Mouse (Mus musculus) MEL (cell line): ENCODE measurements at regions not wholly inside any gene's neighbourhood (a gene's known extent, or its start where the extent isn't known, plus 50 kb on each side); places are given as distances from the start of the nearest gene placed in this dataset.

Experiments
- DNase-seq: peaks from one replicate; pipeline ENCODE4 v3.0.0; 2011; ENCODE audit warnings: low read depth, low spot score
- H3K27ac ChIP-seq: 2 replicates; pipeline ENCODE4 v1.5.1; 2012; ENCODE audit warnings: low read depth, mild to moderate bottlenecking, control low read depth, low read length, moderate library complexity; ENCODE audit not compliant: control insufficient read depth
- H3K27me3 ChIP-seq, 2 experiments: fragments of 150-350 bp in 1 of 2; sonication (generic) in 1 of 2; 2 replicates each; pipeline ENCODE4 v1.6.1; 2012; ENCODE audit warnings: low read length in 2 of 2, mild to moderate bottlenecking in 2 of 2, improper control_type of control experiment in 1 of 2, moderate library complexity in 1 of 2; ENCODE audit not compliant: insufficient read depth in 2 of 2, control insufficient read depth in 1 of 2
- H3K36me3 ChIP-seq, 2 experiments: 2 replicates each; pipeline ENCODE4 v1.6.1; 2012 to 2014; ENCODE audit warnings: low read length in 2 of 2, improper control_type of control experiment in 1 of 2, inconsistent platforms in 1 of 2, mild to moderate bottlenecking in 1 of 2; ENCODE audit not compliant: insufficient read depth in 2 of 2, control insufficient read depth in 1 of 2
- H3K4me1 ChIP-seq, 2 experiments: fragments of 150-350 bp in 1 of 2; sonication (generic) in 1 of 2; 2 replicates each; pipeline ENCODE4 v1.6.1; 2012; ENCODE audit warnings: low read length in 2 of 2, improper control_type of control experiment in 1 of 2, mild to moderate bottlenecking in 1 of 2; ENCODE audit not compliant: insufficient read depth in 2 of 2, control insufficient read depth in 1 of 2
- H3K4me3 ChIP-seq, 2 experiments: fragments of 150-350 bp in 1 of 2; sonication (generic) in 1 of 2; 2 replicates each; pipeline ENCODE4 v1.5.1; 2012; ENCODE audit warnings: low read depth in 2 of 2, low read length in 2 of 2, mild to moderate bottlenecking in 2 of 2, moderate library complexity in 2 of 2, control low read depth in 1 of 2, improper control_type of control experiment in 1 of 2; ENCODE audit not compliant: control insufficient read depth in 1 of 2, insufficient read depth in 1 of 2
- H3K79me2 ChIP-seq: 2 replicates; pipeline ENCODE4 v1.6.1; 2012; ENCODE audit warnings: mild to moderate bottlenecking, low read length, moderate library complexity; ENCODE audit not compliant: control insufficient read depth, poor library complexity, insufficient read depth
- H3K9ac ChIP-seq: 2 replicates; pipeline ENCODE4 v1.6.1; 2012; ENCODE audit warnings: low read depth, mild to moderate bottlenecking, control low read depth, low read length, moderate library complexity; ENCODE audit not compliant: control insufficient read depth, poor library complexity, severe bottlenecking
- H3K9me3 ChIP-seq: fragments of 150-350 bp; sonication (generic); replicated peaks from 2 replicates; pipeline ENCODE4 v1.6.1; 2012; ENCODE audit warnings: mild to moderate bottlenecking, low read length, improper control_type of control experiment, moderate library complexity; ENCODE audit not compliant: insufficient read depth
- CHD1 ChIP-seq: IDR thresholded peaks from 2 replicates; pipeline ENCODE4 v1.6.1; 2012; ENCODE audit warnings: low read depth, mild to moderate bottlenecking, inconsistent platforms, low read length, improper control_type of control experiment
- CHD2 ChIP-seq: IDR thresholded peaks from 2 replicates; pipeline ENCODE4 v1.6.1; 2011; ENCODE audit warnings: low read length, improper control_type of control experiment
- CTCF ChIP-seq, 3 experiments: IDR thresholded peaks in 2 of 3; conservative IDR thresholded peaks in 1 of 3; 2 replicates each; pipeline ENCODE4 v1.5.1; 2011 to 2012; ENCODE audit warnings: low read length in 3 of 3, low read depth in 2 of 3, mild to moderate bottlenecking in 2 of 3, improper control_type of control experiment in 1 of 3, inconsistent platforms in 1 of 3, mixed read lengths in 1 of 3, moderate library complexity in 1 of 3; ENCODE audit not compliant: control insufficient read depth in 1 of 3, insufficient read depth in 1 of 3, poor library complexity in 1 of 3, severe bottlenecking in 1 of 3
- ELF1 ChIP-seq: IDR thresholded peaks from 2 replicates; pipeline ENCODE4 v1.6.1; 2014; ENCODE audit warnings: low read depth, mild to moderate bottlenecking, inconsistent platforms, low read length, improper control_type of control experiment, moderate library complexity
- EP300 ChIP-seq, 2 experiments: IDR thresholded peaks; 2 replicates each; pipeline ENCODE4 v1.6.1; 2011; ENCODE audit warnings: improper control_type of control experiment in 2 of 2, low read length in 2 of 2, low read depth in 1 of 2, mild to moderate bottlenecking in 1 of 2
- HCFC1 ChIP-seq: IDR thresholded peaks from 2 replicates; pipeline ENCODE4 v1.6.1; 2012; ENCODE audit warnings: low read depth, mild to moderate bottlenecking, inconsistent platforms, low read length, improper control_type of control experiment, moderate library complexity
- MAFK ChIP-seq: IDR thresholded peaks from 2 replicates; pipeline ENCODE4 v1.6.1; 2011; ENCODE audit warnings: low read depth, mild to moderate bottlenecking, low read length, improper control_type of control experiment, borderline replicate concordance
- MAX ChIP-seq: IDR thresholded peaks from 2 replicates; pipeline ENCODE4 v1.6.1; 2011; ENCODE audit warnings: low read length, improper control_type of control experiment
- MAZ ChIP-seq: IDR thresholded peaks from 2 replicates; pipeline ENCODE4 v1.6.1; 2012; ENCODE audit warnings: low read depth, mild to moderate bottlenecking, inconsistent platforms, low read length, improper control_type of control experiment
- MEF2A ChIP-seq: IDR thresholded peaks from 2 replicates; pipeline ENCODE4 v1.6.1; 2014; ENCODE audit warnings: low read depth, mild to moderate bottlenecking, inconsistent platforms, low read length, improper control_type of control experiment; ENCODE audit not compliant: poor library complexity, insufficient replicate concordance, severe bottlenecking; ENCODE audit errors: extremely low read depth
- NRF1 ChIP-seq: IDR thresholded peaks from 2 replicates; pipeline ENCODE4 v1.6.1; 2014; ENCODE audit warnings: low read depth, mild to moderate bottlenecking, inconsistent platforms, low read length, improper control_type of control experiment, moderate library complexity; ENCODE audit not compliant: poor library complexity, insufficient read depth, severe bottlenecking
- POLR2A ChIP-seq, 2 experiments: IDR thresholded peaks; 2 replicates each; pipeline ENCODE4 v1.6.1; 2011 to 2012; ENCODE audit warnings: low read length in 2 of 2, mild to moderate bottlenecking in 2 of 2, control low read depth in 1 of 2, improper control_type of control experiment in 1 of 2, low read depth in 1 of 2, moderate library complexity in 1 of 2; ENCODE audit not compliant: control insufficient read depth in 1 of 2, insufficient read depth in 1 of 2, poor library complexity in 1 of 2
- SIN3A ChIP-seq: IDR thresholded peaks from 2 replicates; pipeline ENCODE4 v1.6.1; 2012; ENCODE audit warnings: low read length, improper control_type of control experiment, inconsistent platforms
- TBP ChIP-seq: IDR thresholded peaks from 2 replicates; pipeline ENCODE4 v1.8.0; 2011; ENCODE audit warnings: low read depth, low read length, improper control_type of control experiment
- USF2 ChIP-seq, 2 experiments: IDR thresholded peaks; 2 replicates each; pipeline ENCODE4 v1.6.1; 2011 to 2012; ENCODE audit warnings: improper control_type of control experiment in 2 of 2, low read length in 2 of 2, borderline replicate concordance in 1 of 2, inconsistent platforms in 1 of 2, low read depth in 1 of 2, mild to moderate bottlenecking in 1 of 2; ENCODE audit not compliant: insufficient read depth in 1 of 2
- ZC3H11A ChIP-seq: IDR thresholded peaks from 2 replicates; pipeline ENCODE4 v1.6.1; 2012; ENCODE audit warnings: low read depth, mild to moderate bottlenecking, inconsistent platforms, low read length, improper control_type of control experiment
- ZKSCAN1 ChIP-seq: IDR thresholded peaks from 2 replicates; pipeline ENCODE4 v1.6.1; 2012; ENCODE audit warnings: low read depth, mild to moderate bottlenecking, inconsistent platforms, low read length, improper control_type of control experiment, moderate library complexity
- ZMIZ1 ChIP-seq: IDR thresholded peaks from 2 replicates; pipeline ENCODE4 v1.6.1; 2012; ENCODE audit warnings: low read depth, mild to moderate bottlenecking, inconsistent platforms, low read length, improper control_type of control experiment, moderate library complexity

DNA sequence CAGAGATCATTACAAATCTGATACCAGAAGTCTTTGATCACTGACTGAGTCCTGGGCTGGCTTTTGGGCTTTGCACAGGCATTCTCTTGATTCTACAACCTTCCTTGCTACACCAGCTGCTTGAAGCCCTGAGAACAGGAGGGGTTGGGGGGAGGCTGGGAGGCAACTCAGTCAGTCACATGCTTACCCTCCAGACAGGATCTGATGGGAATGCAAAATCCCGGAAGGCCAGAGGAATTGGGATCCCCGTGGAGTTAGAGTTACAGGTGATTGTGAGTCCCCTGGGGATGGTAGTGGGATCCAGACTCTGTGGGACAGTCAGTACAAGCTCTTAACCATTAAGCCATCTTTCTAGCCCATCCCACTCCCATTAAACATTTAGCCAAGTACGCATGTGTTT, 91.2 kb downstream of the Nmur2 start:
- H3K27ac ChIP-seq: no peak overlapping the region
- H3K27me3 ChIP-seq: no peaks in the 10 kb centered on the region
- no peak overlapping the region for H3K4me3 ChIP-seq
- TF ChIP-seq ZKSCAN1: no peak
- no peak for TF ChIP-seq HCFC1
- TF ChIP-seq CTCF (IDR thresholded peaks at IDR 0.05 in 2 of 3, conservative IDR thresholded peaks at IDR 0.05 in 1 of 3; ENCODE audit: control insufficient read depth in 1 of 3, insufficient read depth in 1 of 3, low read depth in 2 of 3, low read length in 3 of 3, poor library complexity in 1 of 3, severe bottlenecking in 1 of 3): no peak
- no peak for TF ChIP-seq ELF1
- no peak for TF ChIP-seq MAX
- no peak for TF ChIP-seq CHD2
- no peak for TF ChIP-seq SIN3A
- TF ChIP-seq MAZ: no peak
- TF ChIP-seq ZMIZ1: no peak
- TF ChIP-seq MAFK: no peak
- H3K79me2 ChIP-seq: no peaks in the 10 kb centered on the region
- H3K36me3 ChIP-seq: no peaks in the 10 kb centered on the region
- no peak overlapping the region for H3K9ac ChIP-seq
- H3K9me3 ChIP-seq: no peaks in the 10 kb centered on the region
- no peak for DNase-seq
- no peaks in the 10 kb centered on the region for H3K4me1 ChIP-seq

DNA sequence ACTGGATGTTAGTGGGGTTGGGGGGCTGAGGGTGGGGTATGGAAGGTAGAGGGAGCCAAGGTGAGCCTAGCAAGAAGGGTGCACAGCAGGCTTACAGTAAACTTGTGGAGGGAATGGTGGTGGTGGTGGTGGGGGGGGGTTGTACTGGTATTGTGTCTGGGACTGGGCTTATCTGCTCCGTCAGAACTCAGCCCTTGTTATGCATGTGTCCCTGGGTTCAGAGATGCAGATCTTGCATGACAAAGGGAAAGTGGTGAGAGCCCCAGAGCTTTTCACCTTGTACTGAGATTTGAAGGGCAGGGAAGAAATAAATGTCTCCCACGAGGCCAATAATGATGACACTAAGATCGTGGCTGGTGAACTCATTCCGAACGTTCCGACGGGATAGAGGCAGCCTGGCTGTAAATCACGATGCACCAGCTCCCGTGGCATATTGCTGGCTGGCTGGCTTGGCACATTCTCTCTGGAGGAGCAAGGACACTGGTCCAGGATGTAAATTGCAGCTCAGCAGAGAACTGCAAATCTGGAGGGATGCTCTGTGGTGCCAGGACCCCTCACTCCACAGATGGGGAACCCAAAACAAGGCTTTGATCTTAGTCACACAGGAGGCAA, 94.1 kb downstream of the Nmur2 start:
- no peaks in the 10 kb centered on the region for H3K9me3 ChIP-seq
- H3K4me1 ChIP-seq: no peaks in the 10 kb centered on the region
- H3K27ac ChIP-seq: no peak overlapping the region
- H3K27me3 ChIP-seq: no peaks in the 10 kb centered on the region
- H3K4me3 ChIP-seq: no peak overlapping the region
- H3K79me2 ChIP-seq: no peaks in the 10 kb centered on the region
- H3K9ac ChIP-seq: no peak overlapping the region
- H3K36me3 ChIP-seq: no peaks in the 10 kb centered on the region
- TF ChIP-seq POLR2A (IDR thresholded peaks at IDR 0.05; ENCODE audit: control insufficient read depth in 1 of 2, insufficient read depth in 1 of 2, low read depth in 1 of 2, low read length in 2 of 2, poor library complexity in 1 of 2) (no peak), MEF2A (no peak), SIN3A (no peak), CTCF (IDR thresholded peaks at IDR 0.05 in 2 of 3, conservative IDR thresholded peaks at IDR 0.05 in 1 of 3; ENCODE audit: control insufficient read depth in 1 of 3, insufficient read depth in 1 of 3, low read depth in 2 of 3, low read length in 3 of 3, poor library complexity in 1 of 3, severe bottlenecking in 1 of 3) (no peak), EP300 (IDR thresholded peaks at IDR 0.05; ENCODE audit: low read depth in 1 of 2, low read length in 2 of 2) (no peak), CHD1 (no peak), ZKSCAN1 (no peak), TBP (no peak), USF2 (IDR thresholded peaks at IDR 0.05; ENCODE audit: borderline replicate concordance in 1 of 2, insufficient read depth in 1 of 2, low read depth in 1 of 2, low read length in 2 of 2) (no peak), NRF1 (no peak), ZC3H11A (no peak), HCFC1 (no peak)
- no peak for DNase-seq
